Mouse (Mus musculus) bone marrow, adult 2 months (tissue): ENCODE results near the gene Rsph14.

Source experiments
- CTCF ChIP-seq: fragments of 200-500 bp; IDR thresholded peaks from 2 replicates; pipeline ENCODE4 v1.5.1; 2011; ENCODE audit warnings: low read length, control low read depth; ENCODE audit not compliant: control insufficient read depth, insufficient read depth
- POLR2A ChIP-seq: fragments of 200-500 bp; IDR thresholded peaks from 2 replicates; pipeline ENCODE4 v1.6.1; 2011; ENCODE audit warnings: low read depth, mild to moderate bottlenecking, control low read depth, low read length, borderline replicate concordance; ENCODE audit not compliant: control insufficient read depth

DNA sequence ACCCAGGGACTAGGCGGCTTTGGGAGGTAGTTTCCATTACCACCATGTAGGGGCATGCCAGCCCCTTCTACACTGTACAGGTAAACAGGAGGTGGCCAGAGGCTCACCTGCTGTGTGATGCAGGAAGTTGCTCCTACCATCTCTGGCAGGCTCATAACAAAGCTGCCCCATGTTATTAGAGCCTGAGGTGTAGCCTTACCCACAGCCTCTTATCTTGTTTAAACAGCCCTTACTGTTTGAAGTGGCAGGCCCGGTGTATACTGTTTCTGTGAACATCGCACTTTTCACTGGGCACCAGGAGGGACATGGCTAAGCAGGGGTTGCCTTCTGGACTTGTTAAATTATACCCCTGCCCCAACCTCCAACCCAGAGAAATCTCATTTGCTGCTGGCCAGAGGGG lies 28.3 kb downstream of the Rsph14 start:
- no peak for TF ChIP-seq CTCF
- TF ChIP-seq POLR2A: no peak
